13 mouse cellular contexts compared by ENCODE assay signal in the genomic region with DNA sequence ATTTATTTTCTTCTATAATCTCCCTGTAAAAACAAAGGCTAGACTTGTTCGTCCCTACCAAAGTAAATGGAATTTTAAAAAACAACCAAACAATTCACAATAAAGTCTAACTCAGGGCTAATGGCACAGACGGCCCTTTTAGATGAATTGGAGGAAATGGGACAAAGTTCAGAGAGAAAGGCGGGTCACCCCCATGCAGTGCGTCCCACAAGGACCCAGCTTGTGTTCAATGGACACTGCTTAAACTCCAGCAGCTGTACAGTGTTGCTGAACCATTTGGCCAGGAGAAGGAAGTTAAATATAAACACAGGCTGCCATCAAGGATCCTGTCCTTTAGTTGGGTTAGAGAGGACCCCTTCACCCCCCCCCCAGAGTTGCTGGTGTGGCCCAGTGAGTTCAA. TPM values are rescaled to one million over a fixed set of nuclear protein-coding genes. Genes with fewer than 3 reads are reported as not detected.
DNase-seq lines count a peak whose midpoint lies in the region; ATAC-seq and TF ChIP-seq lines count a peak whose summit lies in the region.
"Had no signal": no experiment of that assay in that cellular context is flagged by ENCODE, and none has a peak within 500 bp of the region (broad histone marks: within the 10 kb centered on the region; RNA-seq: fewer than 3 reads in every experiment).

No protein-coding gene starts in this region.

- 31% methylated on average over 4 of the region's 4 CpGs for WGBS in lung, embryonic 14.5 days
- 59% methylated on average over 4 of the region's 4 CpGs for WGBS in hindbrain, embryonic 13.5 days

- H3K9me3 ChIP-seq in lung, embryonic 14.5 days (ENCODE audit: low read depth, low read length) = no peaks in the 10 kb centered on the region
- no peaks in the 10 kb centered on the region for H3K9me3 ChIP-seq in hindbrain, embryonic 13.5 days
- H3K9me3 ChIP-seq: limb, embryonic 10.5 days; liver, embryonic 15.5 days had no signal

- peak; percentile 69 for ATAC-seq in lung, embryonic 14.5 days (ENCODE audit: insufficient read depth)
- ATAC-seq in hindbrain, embryonic 13.5 days (ENCODE audit: low FRiP score) = no peak
- ATAC-seq: CD4-positive, CD25-positive, alpha-beta regulatory T cell, adult 4 months had no signal

- DNase-seq in heart, adult 8-10 months (ENCODE audit: low spot score) = peak; percentile 58
- DNase-seq in heart, postnatal 36 days = no peak
- peak; percentile 47 for DNase-seq in lung, embryonic 14.5 days
- DNase-seq in lung, adult 18-20 months = no peak
- DNase-seq in testis, postnatal 10 days (ENCODE audit: low spot score) = no peak
- no peak for DNase-seq in adrenal gland, postnatal 36 days
- DNase-seq: embryo, embryonic 11 days had no signal

- H3K4me3 ChIP-seq in lung, embryonic 14.5 days (ENCODE audit: low read depth, low read length) = no peak overlapping the region
- no peak overlapping the region for H3K4me3 ChIP-seq in brown adipose tissue, adult 24 weeks (ENCODE audit: insufficient read depth, low read depth, low read length)
- H3K4me3 ChIP-seq in hindbrain, embryonic 13.5 days = no peak overlapping the region
- H3K4me3 ChIP-seq: erythroblast, embryonic 14.5 days; liver, embryonic 15.5 days had no signal

- H3K27ac ChIP-seq in lung, embryonic 14.5 days (ENCODE audit: low read depth) = peak overlapping the region; percentile 55; the same call in 1 of the 2 replicates
- H3K27ac ChIP-seq in brown adipose tissue, adult 24 weeks (replicated peaks; ENCODE audit: low read depth, low read length) = peak overlapping the region; percentile 87
- H3K27ac ChIP-seq in hindbrain, embryonic 13.5 days = 0 out of 2 replicates have a peak overlapping the region, but pooled peaks have one; percentile 36
- H3K27ac ChIP-seq: limb, embryonic 10.5 days; liver, embryonic 15.5 days had no signal

- no peaks in the 10 kb centered on the region for H3K36me3 ChIP-seq in lung, embryonic 14.5 days (ENCODE audit: insufficient read depth)
- peaks cover 4% of the 10 kb centered on the region; the same call in 1 of the 2 replicates for H3K36me3 ChIP-seq in hindbrain, embryonic 13.5 days
- H3K36me3 ChIP-seq: limb, embryonic 10.5 days; liver, embryonic 15.5 days had no signal

- no peaks in the 10 kb centered on the region for H3K27me3 ChIP-seq in lung, embryonic 14.5 days (ENCODE audit: insufficient read depth, low read length)
- no peaks in the 10 kb centered on the region for H3K27me3 ChIP-seq in hindbrain, embryonic 13.5 days
- H3K27me3 ChIP-seq: liver, embryonic 15.5 days had no signal

- intact Hi-C loops in heart, postnatal 36 days (cut with DNase I) = no loop called here

- no peak overlapping the region for H3K4me2 ChIP-seq in lung, embryonic 14.5 days
- H3K4me2 ChIP-seq in hindbrain, embryonic 13.5 days = no peak overlapping the region
- H3K4me2 ChIP-seq: liver, embryonic 15.5 days had no signal

- TF ChIP-seq CTCF in lung, embryonic 14.5 days (IDR thresholded peaks at IDR 0.05; ENCODE audit: low read depth) = no peak

- peaks cover 10% of the 10 kb centered on the region for H3K4me1 ChIP-seq in lung, embryonic 14.5 days (ENCODE audit: insufficient read depth)
- H3K4me1 ChIP-seq in brown adipose tissue, adult 24 weeks (ENCODE audit: control insufficient read depth, insufficient read depth, insufficient read length, low read length) = peaks cover 33% of the 10 kb centered on the region
- peaks cover 49% of the 10 kb centered on the region for H3K4me1 ChIP-seq in hindbrain, embryonic 13.5 days (replicated peaks)
- H3K4me1 ChIP-seq: liver, embryonic 15.5 days had no signal

- H3K9ac ChIP-seq in lung, embryonic 14.5 days = no peak overlapping the region
- H3K9ac ChIP-seq in hindbrain, embryonic 13.5 days = 0 out of 2 replicates have a peak overlapping the region, but pooled peaks have one; percentile 20
- H3K9ac ChIP-seq: liver, embryonic 15.5 days had no signal

RNA-seq across cellular contexts. Expression of a gene that starts 30.9 kb away (rescaled TPM):
- 1 to 10 TPM; 5.6 to 8.2 (median 7.0) TPM for total RNA-seq in heart, adult 8-10 months (2022)
- 1 to 10 TPM; 6.3 to 6.4 TPM for total RNA-seq in heart, postnatal 36 days (2021)
- polyA plus RNA-seq in lung, embryonic 14.5 days (2014; fragmentation: Nextera tagmentation; extraction: Ambion mirVana) = 4.1 and 4.6 TPM in 2 replicates
- polyA plus RNA-seq in brown adipose tissue, adult 24 weeks (2012; ENCODE audit: insufficient read depth, insufficient read length, missing spikeins) = 2.3 and 3.3 TPM in 2 replicates
- polyA plus RNA-seq in hindbrain, embryonic 13.5 days (2015; fragmentation: Nextera tagmentation; extraction: Ambion mirVana) = 36.2 and 38.2 TPM in 2 replicates
- 1 to 10 TPM; 1.9 to 5.1 TPM for total RNA-seq in adrenal gland, postnatal 36 days (2021)
- polyA plus RNA-seq: erythroblast, embryonic 14.5 days had no signal

RNA-seq across cellular contexts. Expression of a gene that starts 53.0 kb away (rescaled TPM):
- under 1 TPM in 3 of 4 experiments, not detected in 1; 0.46 to 0.75 (median 0.56) TPM for total RNA-seq in heart, adult 8-10 months (2022)
- under 1 TPM; 0.27 to 0.42 TPM for total RNA-seq in heart, postnatal 36 days (2021)
- polyA plus RNA-seq in lung, embryonic 14.5 days (2014; fragmentation: Nextera tagmentation; extraction: Ambion mirVana) = 1.6 and 2.5 TPM in 2 replicates
- not detected in 2 replicates for polyA plus RNA-seq in brown adipose tissue, adult 24 weeks (2012; ENCODE audit: insufficient read depth, insufficient read length, missing spikeins)
- polyA plus RNA-seq in hindbrain, embryonic 13.5 days (2015; fragmentation: Nextera tagmentation; extraction: Ambion mirVana) = 3.6 and 5.3 TPM in 2 replicates
- total RNA-seq in adrenal gland, postnatal 36 days (2021) = 1 to 10 TPM; 1.2 to 1.3 TPM
- polyA plus RNA-seq: erythroblast, embryonic 14.5 days had no signal

Comparison
In these comparisons a context has a peak if more than half of its experiments do, and no peak if none do; other contexts are left out.
1. DNase-seq: peak in heart, adult 8-10 months (single experiment) and lung, embryonic 14.5 days (single experiment); none in heart, postnatal 36 days (0 of 2), lung, adult 18-20 months (0 of 2), testis, postnatal 10 days (single experiment) and adrenal gland, postnatal 36 days (0 of 2).
2. H3K27ac ChIP-seq: peak in every context shown above with its lines; median percentile 87 in brown adipose tissue, adult 24 weeks; 55 in lung, embryonic 14.5 days; 36 in hindbrain, embryonic 13.5 days.